Mouse (Mus musculus): ENCODE measurements around the gene 1700028K03Rik.

The 1700028K03Rik gene

DNA sequence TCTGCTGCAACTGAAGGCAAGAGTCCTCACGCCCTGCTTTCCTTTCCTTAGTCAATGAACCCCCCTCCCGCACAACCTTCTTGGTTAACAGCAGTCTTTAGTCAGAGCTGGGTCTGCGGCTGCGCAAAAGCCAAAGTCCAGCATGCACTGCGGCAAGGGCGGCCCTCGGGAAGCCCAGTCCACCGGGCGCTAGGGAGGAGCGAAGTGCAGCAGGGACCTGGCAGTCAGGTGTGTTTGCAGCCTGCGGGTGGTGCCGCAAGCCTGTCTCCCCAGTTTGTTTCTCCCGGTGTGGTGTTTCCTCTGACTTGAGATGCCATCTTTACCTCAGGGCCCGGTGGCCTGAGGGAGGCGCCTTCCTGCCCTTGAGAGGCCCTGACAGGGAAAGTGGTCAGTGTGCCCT, at the start of gene 1700028K03Rik:
Gene 1700028K03Rik (plus strand): TSS at position 129 of the 400 bp plus-strand sequence.
- no peak for DNase-seq

DNA sequence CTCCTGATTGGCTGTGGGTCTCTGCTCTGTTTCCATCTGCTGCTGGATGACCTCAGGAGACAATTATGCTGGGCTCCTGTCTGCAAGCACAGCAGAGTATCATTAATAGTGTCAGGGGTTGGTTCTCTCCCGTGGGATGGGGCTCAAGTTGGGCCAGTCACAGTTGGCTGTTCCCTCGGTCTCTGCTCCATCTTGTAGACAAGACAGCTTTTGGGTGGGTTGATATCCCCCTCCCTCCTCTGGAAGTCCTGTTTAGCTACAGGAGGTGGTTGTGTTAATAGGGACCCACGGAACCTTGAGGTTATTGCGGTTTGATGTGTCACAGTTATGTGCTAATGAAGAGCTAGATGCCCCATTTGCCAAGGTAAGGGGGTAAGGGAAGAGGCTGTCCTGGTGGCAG, 45.5 kb upstream of the 1700028K03Rik start:
- no peak for DNase-seq

DNA sequence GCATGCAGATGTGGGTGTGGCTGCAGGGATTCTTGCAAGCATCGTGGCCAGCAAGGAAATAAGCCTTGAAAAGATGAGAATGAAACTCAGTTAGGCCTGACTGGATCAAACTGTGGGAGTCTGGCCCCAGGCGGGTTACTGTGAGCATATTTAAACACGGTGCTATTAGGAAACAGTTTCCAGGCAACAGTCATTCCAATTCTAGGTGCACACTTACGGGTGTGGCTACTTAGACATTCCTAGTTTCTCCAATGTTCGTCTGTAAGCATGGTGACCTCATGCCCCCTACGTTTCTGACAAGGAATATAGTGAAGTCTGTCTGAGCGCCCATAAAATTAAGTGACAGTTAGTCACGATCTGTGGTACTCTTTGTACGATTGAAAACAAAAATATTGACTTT, 43.5 kb upstream of the 1700028K03Rik start:
- DNase-seq, result no peak

DNA sequence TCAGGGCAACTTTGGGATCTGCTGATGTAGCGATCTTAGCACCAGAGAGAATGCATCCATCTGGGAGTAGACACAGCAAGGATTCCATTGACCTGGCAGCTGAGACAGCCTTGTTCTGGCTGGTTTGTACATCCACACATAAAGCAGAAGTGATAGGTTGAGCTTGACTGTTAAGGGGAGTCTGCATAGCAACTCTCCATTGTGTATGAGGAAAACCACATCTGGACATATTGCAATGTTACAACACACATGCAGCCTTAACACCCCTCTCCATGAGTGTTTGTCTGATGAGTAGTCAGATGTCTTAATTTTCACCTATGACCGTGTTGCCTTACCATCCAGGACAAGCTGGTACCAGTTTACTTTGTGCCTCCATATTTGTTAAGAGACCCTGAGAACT, 42.0 kb upstream of the 1700028K03Rik start:
- DNase-seq, result no peak

DNA sequence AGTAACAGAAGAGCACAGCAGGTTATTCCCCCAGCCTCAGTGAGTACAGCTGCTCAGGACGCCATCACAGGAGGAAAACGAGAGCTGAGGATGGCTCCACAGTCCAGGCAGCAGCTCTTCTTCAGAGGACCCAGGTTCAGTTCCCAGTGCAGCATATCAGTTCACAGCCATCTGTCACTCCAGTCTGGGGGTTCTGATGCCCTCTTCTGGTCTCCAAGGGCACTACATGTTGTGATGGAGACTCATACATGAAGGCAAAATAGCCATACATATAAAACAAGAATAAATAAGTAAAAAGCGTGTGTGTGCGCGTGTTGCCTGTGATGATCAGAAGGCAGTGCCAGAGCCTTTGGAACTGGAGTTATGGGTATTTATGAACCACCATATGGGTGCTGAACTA, 39.8 kb upstream of the 1700028K03Rik start:
- DNase-seq, result peak in 1 of 2 experiments; percentile 24

DNA sequence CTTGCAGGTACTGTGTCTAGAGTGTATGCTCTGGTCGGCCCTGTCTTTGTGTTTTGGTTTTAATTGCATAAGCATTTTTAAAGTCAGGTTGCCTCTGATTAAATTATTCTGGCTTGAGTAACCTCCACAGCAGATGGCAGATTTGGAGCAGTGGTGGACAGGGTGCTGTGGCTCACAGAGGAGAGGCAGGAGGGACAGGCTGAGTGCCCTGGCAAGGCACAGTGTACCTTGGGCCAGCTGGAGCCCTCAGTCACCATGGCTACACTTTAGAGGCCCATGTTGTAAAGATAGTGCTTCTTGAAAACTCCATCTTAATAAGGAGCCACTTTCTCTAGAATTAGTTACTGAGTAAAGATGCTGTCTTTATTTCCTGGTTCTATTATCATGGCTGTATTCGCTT, 38.5 kb upstream of the 1700028K03Rik start:
- peak; percentile 79 to 85 for DNase-seq

DNA sequence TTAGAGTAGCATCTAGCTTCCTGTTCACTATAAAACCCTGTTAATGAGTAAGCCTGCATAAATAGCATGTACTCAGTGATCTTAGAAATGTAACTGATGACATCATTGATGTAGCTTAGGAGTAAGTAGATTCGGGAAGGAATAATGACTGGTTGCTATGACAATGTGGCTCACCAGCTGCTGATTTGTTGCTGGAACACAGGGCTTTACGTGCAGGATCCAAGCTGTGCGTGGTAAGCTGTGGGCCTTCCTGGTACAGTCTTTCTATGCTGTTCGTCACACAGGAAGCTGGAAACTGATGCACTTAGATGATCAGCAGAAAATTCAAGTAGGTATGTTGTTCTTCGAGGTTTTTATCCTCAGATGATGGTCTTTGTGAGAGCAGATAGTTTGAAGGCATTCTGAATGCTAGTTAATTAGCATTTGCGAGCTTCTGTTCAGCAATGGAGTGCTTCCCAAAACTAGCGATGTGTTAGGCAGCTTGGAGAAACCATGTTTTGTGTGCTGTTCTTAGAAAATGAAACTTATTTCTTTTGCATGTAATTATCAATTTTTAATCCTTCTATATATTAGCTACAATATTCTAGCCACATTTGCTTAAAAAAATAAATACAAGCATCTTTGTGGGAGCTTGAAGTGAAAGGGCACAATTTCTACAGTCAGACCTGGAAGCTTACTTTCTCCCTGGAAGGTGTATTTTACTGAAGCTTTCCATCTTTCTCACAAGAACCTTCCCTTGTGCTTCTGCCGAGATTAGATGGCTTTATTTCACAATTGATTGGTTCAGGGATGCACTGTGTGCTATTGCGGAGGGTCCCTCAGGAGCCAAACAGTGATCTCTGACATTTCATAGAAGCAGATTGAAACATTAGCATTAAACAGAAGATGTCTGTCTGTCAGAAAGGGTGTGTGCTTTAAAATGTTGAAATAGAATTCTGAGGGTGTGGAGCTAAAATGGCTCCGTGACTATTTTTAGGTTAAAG, 36.7 kb upstream of the 1700028K03Rik start:
- DNase-seq, result peak; percentile 72

DNA sequence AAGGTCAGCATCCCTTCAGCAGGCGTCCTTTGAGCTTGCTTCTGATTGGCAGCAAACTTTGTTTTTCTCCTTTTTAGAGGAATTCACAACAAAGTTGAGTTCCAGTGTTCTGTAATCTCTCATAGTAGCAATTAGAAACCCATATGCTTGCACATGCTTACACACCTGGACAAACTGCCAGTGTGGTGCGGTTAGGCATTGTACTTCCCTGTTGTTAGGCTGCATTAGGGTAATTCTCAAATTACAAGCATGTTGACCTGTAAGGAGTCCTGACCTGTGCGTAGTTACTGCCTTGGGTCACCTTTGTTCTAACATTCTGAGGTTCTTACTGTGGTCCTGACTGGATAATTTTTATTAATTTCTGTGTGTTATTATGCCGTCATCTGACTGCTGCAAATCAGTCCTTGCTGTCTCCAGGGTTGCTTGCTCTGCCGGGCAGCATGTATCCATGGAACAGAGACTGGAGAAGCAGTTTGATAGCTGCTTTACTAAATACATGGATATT, 35.7 kb upstream of the 1700028K03Rik start:
- peak in 1 of 2 experiments; percentile 29 for DNase-seq

DNA sequence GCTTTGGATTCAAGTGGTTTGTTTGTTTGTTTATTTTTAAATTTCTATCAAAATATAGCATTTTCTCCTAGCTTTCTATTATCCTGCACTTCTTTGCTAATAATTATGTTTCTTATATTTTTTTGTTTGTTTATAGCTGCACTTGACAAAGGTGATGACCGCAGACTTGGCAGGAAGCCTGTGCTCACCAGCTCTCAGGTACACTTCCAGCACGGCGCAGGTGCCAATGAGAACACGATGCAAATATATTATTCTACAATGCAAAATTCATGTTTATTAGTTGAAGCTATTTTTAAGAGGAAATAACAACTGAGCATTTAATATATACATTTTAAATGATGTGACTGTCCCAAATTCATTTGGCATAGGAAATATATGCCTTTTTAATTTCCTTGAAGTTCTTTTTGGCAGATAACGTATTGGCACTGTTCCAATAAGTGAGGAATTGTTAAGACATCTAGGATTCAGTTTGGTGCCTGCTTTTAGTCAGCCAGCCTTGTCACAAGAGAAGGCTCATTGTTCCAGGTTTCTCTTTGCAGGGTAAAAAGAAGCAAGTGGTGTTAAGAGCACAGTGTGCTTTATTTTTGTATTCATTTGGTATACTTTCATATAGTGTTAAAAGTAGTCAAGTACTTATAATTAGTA, 34.5 kb upstream of the 1700028K03Rik start:
- peak; percentile 80 to 82 for DNase-seq

DNA sequence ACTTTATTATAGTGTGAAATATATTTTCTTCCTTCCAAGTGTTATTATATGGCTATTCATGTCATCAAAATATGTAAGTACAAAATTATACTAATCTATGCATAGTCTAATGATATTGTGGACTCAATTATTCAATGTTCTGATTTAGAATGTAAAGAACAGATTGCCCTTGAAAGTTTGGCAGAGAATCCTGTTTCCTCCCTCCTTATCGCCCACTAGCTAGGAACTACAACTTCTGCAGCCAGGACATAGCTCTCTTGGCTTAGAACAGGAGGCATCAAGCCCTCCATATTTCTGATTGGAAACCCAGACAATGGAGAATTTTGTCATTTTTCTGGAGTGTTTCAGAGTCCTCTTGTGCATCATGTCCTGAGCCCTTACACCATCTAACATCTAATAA, 33.8 kb upstream of the 1700028K03Rik start:
- DNase-seq, result no peak

DNA sequence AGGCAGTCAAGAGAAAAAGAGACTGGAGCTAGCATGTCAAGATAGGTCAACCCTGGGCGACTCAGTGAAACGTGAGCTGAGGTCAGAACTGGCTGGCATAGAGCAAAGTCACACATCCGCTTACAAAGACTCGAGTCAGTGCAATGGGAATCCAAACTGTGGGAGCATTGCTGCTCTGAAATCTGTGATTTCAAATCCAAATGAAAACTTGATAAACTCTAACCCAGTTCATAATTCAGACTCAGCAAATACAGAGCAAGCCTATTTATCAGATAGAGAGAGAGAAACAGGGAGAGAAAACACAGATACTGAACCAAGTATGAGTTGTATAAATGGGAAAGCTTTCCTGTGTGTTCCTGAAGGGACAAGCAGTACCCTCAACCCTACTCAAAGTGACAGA, 27.2 kb upstream of the 1700028K03Rik start, which contains the start of gene Gm42669:
Gene Gm42669 (plus strand): TSS at position 301 of the 400 bp plus-strand sequence.
- no peak for DNase-seq

DNA sequence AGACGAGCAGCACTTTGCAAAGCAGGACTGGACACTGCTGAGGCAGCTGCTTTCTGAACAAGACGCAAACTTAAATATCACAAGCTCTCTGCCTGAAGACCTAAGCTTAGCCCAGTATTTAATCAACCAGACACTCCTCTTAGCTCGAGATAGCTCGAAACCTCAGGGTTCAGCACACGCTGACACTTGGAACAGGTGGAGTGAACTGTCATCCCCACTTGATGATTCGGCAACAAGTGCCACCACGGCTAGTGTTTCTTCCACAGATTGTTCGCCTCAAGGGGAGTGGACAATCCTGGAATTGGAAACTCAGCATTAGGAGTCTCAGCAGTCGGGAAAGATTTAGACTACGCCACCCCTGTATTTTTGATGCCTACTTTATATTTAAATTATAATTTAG, 24.0 kb upstream of the 1700028K03Rik start:
- no peak for DNase-seq

DNA sequence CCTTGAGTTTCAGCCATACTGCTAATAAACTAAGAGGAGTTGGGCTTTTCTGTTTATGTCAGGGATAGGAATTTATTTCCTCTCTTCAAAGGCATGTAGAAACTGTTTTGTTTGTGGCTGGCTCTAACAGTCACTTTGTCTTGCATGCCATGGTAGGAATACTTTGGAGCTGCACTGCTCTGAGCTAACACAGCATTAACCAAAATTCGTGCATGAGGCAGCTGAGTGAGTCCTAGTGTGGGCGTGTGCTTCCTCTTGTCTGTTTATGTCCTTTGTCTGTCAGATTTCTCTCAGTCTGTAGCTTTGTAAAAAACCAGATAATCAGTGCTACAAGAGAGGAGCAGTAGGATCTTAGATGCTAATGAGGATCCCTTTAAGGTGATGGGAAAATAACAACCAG, 23.2 kb upstream of the 1700028K03Rik start:
- no peak for DNase-seq

DNA sequence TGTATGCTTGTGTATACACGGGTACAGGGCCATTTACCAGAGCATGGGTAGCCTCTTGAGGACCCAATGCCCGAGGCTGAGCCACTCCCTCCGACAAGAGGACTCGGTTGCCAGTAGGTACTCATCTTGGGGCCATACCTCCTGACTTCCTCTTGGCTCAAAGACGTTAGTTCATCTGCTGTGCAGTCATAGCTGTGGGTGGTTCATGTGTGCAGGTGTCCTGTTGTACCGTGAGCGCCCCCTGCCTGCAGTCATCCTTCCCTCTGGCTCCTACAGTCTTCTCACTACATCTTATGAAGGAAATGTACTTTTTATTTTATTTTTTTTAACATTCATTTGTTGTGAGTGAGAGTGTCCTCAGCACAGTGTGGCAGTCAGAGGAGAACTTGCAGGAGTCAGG, 20.9 kb upstream of the 1700028K03Rik start:
- DNase-seq, result peak; percentile 75 to 77

DNA sequence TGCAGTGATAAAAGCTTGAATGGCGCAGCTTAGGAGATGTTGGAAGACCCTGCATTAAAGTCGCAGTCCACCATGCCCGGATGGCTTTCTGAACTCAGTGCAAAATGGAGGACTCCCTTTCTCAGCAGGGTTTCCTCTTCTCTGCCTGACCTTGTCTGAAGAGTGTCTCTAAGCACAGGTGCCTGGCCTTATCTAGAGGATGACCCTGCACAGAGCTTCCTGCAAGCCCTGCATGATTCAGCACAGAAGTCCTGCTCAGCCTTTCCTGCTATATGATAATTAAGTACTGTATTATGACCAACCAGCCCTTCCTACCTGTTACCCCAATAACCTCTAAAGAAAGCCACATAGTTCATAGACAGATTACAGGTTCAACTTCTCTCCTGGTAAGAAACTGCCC, 19.1 kb upstream of the 1700028K03Rik start:
- DNase-seq, result no peak

DNA sequence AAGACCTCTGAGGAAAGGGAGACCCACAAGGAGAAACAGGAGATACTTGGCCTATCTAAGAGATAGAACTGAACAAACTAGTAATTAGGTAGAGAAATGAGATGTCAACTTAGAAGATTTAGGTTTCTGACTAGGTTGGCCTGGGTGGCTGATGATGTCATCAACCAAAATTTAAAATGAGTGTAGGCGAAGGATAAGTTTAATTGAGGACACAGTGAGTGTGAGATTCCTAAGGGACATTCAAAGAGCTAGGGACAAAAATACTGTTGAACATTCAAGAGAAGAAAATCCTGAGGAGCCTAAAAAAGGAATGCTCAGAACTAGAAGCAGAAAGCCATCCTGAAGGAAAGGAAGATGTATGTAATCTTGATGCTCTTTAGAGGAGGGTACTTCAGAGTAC, 18.4 kb upstream of the 1700028K03Rik start:
- no peak for DNase-seq

DNA sequence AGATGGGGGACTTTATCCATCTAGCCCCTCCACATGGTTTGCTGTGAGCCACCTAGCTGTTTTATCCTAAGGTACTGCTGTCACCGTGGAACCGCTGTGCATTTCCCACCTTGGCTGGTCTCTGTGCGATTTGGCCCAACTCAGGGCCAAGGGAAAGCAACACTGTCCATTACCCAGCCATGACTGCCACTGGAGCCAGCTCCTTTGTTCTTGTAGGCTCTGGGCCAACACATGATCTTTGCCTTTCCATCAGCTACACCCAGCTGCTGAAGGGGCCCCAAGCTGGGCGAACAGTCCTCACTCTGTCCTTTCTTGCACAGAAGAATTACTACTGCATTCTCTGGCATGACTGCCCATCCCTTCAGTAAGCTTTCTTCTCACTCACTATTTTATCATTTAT, 15.9 kb upstream of the 1700028K03Rik start:
- no peak for DNase-seq

DNA sequence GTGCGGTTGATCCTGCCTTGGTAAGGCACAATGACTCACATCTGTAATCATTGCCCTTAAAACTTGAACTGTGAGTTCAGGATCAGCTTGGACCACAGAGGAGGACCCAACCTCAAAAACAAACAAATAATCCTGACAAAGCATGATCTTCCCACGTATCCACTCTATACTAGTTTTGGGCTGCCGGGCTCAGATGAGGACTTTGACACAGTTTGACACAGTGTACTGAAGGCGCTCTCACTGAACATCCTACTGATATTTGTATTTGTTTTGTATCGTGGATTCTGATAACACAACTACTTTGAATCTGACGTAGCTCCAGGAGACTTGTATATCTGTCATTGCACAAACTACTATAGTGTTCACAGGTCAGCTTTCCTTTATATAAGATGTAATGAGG, 13.1 kb upstream of the 1700028K03Rik start:
- no peak for DNase-seq

DNA sequence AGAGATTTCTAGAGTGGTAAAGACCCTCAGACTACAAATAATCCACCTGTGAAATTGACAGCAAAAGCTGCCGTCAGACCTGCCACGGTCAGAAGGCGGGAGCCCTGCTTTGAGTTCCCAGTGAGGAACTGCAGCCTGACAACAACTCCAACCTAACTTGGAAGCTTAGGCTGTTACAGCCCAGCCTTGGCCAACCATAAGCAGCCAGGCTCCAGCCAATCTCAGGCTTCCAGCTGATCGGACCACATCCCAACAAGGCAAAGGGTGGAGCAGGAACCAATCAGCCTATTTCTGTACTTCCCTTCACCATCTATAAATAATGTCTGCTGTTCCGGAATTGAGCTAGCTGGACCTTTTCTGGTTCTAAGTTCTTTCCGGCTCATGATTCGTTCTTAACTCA, 12.6 kb upstream of the 1700028K03Rik start:
- no peak for DNase-seq

DNA sequence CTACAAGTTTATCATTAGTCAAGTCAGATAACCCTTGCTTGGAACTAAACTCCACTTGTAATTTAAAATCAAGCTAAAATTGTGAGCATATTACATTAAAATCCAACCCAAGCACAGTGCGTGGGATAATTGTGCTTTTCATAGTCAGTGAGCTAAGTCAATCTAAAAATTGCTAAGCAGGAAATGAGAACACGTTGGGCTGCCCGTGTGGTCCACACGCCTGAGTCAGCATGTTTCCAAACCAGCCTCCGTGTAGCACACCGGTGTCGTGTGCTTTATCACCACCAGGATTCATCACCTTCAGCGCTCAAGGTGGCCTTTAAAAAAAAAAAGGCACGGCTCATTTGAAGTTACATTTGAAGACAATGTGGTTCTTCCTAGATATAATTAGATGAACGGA, 10.2 kb upstream of the 1700028K03Rik start:
- DNase-seq, result no peak

DNA sequence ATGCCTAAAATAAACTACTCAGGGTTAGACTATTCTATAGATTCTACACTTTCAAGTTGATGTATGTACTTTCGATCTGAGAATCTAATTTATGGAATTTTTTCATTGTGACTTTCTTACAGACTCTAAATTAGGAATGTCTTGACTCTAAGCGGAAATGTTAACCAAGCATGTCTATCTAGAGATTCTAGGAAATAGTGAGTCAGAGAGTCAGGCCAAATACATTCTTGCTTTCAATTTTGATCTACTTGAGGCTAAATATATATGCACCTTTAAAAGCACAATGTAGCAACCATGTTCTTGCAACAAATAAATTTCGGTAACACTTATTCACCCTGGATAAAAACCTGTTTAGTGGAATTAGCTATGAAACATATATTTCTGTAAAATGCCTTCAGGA, 5.7 kb upstream of the 1700028K03Rik start:
- no peak for DNase-seq

DNA sequence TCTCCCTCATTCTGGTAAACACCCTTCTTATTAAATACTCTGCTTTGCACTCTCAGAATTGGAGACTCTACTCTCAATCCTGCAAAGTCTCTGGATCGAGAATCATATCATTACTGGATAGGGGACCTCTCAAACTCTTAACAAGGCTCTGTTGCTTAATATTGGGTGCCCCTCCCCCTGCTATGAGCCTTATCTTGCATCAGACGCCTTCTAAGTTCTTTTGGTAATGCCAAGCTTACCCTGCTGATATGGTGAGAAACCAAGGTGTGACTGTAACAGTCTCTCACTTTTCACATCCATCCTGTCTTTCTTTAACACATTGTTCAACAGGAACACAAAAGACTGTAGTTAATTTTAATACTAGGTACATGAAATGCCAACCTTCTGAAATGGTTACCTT, 919 bp upstream of the 1700028K03Rik start:
- no peak for DNase-seq

DNA sequence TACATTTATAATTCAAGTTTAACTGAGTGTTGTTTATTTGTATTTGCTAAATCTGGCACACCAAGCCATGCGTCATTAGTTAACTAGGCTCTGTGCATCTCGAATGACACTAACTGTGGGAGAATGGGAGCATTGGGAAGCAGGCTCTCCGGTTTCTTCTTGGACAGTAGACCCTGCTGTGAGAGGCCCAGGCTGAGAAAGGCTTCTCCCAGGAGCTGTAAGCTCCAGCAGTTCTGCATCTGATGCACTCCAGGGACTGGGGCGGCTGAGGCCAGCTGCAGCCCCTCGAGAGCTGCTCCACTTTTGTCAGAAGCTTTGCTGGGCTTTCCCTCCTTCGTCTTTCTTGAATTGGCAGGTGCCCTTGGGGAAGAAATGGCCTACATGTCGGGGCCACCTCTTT, 7.2 kb downstream of the 1700028K03Rik start:
- DNase-seq, result peak; percentile 7 to 9

DNA sequence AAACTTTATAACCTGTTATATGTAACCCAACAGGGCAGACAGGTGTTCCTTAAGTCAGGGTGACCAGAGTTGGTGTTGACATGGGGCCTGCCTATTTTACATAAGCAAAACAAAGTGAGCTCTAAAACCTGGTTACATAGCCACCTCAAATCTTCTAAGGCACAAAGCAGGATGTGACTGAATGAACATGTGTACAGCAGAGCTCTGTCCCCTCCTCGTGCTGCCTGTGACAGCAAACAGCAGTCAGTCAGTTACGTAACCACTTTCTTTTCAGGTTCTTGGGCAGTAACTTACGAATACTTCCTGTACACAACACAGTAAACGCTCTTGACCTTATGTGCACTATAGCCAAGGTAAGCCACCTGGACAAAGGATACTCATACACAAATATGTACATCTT, 11.4 kb downstream of the 1700028K03Rik start:
- no peak for DNase-seq

All from cerebellum, postnatal 10 days (tissue).